In the genomic region with DNA sequence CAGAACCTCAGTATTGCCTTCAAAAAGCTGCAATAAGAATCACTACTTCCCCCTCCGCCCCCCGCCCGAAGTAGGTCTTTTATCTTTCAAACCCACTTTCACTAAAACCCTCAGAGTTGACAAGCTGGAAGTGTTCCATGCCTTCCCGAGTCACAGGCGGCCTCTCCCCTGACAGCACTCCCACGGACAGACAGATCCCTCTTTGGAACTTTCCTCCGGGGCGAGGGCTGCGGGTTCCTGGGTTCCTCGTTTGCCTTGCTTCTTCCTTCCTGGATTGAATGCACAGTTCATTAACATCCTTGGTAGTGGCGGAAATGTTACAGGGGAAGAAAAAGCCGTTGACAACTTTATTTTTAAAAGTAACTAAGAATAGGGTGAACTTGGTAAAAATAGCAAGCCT, we compare ENCODE assay signal across 11 mouse cellular contexts.
"Had no signal": no experiment of that assay in that cellular context is flagged by ENCODE, and none has a peak within 500 bp of the region (broad histone marks: within the 10 kb centered on the region; RNA-seq: fewer than 3 reads in every experiment).

No protein-coding gene starts in this region.

- DNase-seq: liver, postnatal 0 days; lung, adult 2 months; lung, postnatal 14 days; lung, postnatal 4 days; midbrain, embryonic 14.5 days; retina, postnatal 1 day; right cerebral cortex, postnatal 14 days; spleen, adult 18-20 months; thymus, adult 2 months; thymus, postnatal 25 days; thymus, postnatal 4 days had no signal
